Mouse (Mus musculus) ES-E14 (cell line): ENCODE data around the gene Mctp1. TPM values are rescaled to one million over a fixed set of nuclear protein-coding genes. Genes with fewer than 3 reads are reported as not detected.

Experiments used
- DNase-seq: peaks from one replicate; pipeline ENCODE4 v3.0.0-alpha.2; 2013; ENCODE audit warnings: low read depth, low spot score
- H3K27ac ChIP-seq: 2 replicates; pipeline ENCODE4 v1.5.1; 2012; ENCODE audit warnings: low read depth, mild to moderate bottlenecking, low read length, moderate library complexity, mixed read lengths; ENCODE audit not compliant: poor library complexity, insufficient read depth, severe bottlenecking
- H3K36me3 ChIP-seq: 2 replicates; pipeline ENCODE4 v1.6.1; 2012; ENCODE audit warnings: mild to moderate bottlenecking, low read length, moderate library complexity, mixed read lengths; ENCODE audit not compliant: control insufficient read depth, poor library complexity, insufficient read depth, severe bottlenecking
- H3K4me1 ChIP-seq, 2 experiments: fragments of 150-350 bp in 1 of 2; sonication (generic) in 1 of 2; 2 replicates each; pipeline ENCODE4 v1.6.1; 2012; ENCODE audit warnings: low read length in 2 of 2, mild to moderate bottlenecking in 1 of 2, mixed read lengths in 1 of 2; ENCODE audit not compliant: control insufficient read depth in 2 of 2, insufficient read depth in 2 of 2, poor library complexity in 1 of 2
- H3K4me3 ChIP-seq, 2 experiments: fragments of 150-350 bp in 1 of 2; sonication (generic) in 1 of 2; 2 replicates each; pipeline ENCODE4 v1.5.1; 2012; ENCODE audit warnings: low read length in 2 of 2, low read depth in 1 of 2, mild to moderate bottlenecking in 1 of 2, mixed read lengths in 1 of 2; ENCODE audit not compliant: insufficient read depth in 1 of 2, poor library complexity in 1 of 2, severe bottlenecking in 1 of 2
- H3K9ac ChIP-seq: 2 replicates; pipeline ENCODE4 v1.6.1; 2012; ENCODE audit warnings: low read depth, mild to moderate bottlenecking, low read length, mixed read lengths; ENCODE audit not compliant: poor library complexity, insufficient read depth, severe bottlenecking
- H3K9me3 ChIP-seq: fragments of 150-350 bp; sonication (generic); 2 replicates; pipeline ENCODE4 v1.6.1; 2012; ENCODE audit warnings: low read depth, mild to moderate bottlenecking, low read length; ENCODE audit not compliant: control insufficient read depth, insufficient read depth
- CHD2 ChIP-seq: IDR thresholded peaks from 2 replicates; pipeline ENCODE4 v1.6.1; 2014; ENCODE audit warnings: mild to moderate bottlenecking, low read depth, low read length, inconsistent platforms
- HCFC1 ChIP-seq: IDR thresholded peaks from 2 replicates; pipeline ENCODE4 v1.6.1; 2012; ENCODE audit warnings: low read length, inconsistent platforms, borderline replicate concordance; ENCODE audit not compliant: insufficient read depth
- MAFK ChIP-seq: IDR thresholded peaks from 2 replicates; pipeline ENCODE4 v1.6.1; 2014; ENCODE audit warnings: mild to moderate bottlenecking, low read depth, low read length, inconsistent platforms; ENCODE audit not compliant: insufficient read depth
- ZC3H11A ChIP-seq: IDR thresholded peaks from 2 replicates; pipeline ENCODE4 v1.6.1; 2012; ENCODE audit warnings: low read depth, mild to moderate bottlenecking, inconsistent platforms, low read length, borderline replicate concordance
- ZNF384 ChIP-seq: IDR thresholded peaks from 2 replicates; pipeline ENCODE4 v1.6.1; 2012; ENCODE audit warnings: low read depth, low read length, inconsistent platforms
- in situ Hi-C, 2 experiments: fragments of 600-800 bp; cut with MboI; formaldehyde crosslinking; loops; one replicate each; pipeline ENCODE4 v1.15.1; 2025; ENCODE audit warnings: low sequenced_read_pairs in 2 of 2, inconsistent platforms in 1 of 2; ENCODE audit not compliant: unreplicated experiment in 2 of 2
- total RNA-seq: library from RNA; depleted of rRNA; stranded (reverse); fragments of 300-350 nt; gene quantifications from 2 replicates; pipeline ENCODE4 v1.2.3, GENCODE M21; 2012

Gene Mctp1
- total RNA-seq, 1 experiment, result 0.80 TPM

DNA sequence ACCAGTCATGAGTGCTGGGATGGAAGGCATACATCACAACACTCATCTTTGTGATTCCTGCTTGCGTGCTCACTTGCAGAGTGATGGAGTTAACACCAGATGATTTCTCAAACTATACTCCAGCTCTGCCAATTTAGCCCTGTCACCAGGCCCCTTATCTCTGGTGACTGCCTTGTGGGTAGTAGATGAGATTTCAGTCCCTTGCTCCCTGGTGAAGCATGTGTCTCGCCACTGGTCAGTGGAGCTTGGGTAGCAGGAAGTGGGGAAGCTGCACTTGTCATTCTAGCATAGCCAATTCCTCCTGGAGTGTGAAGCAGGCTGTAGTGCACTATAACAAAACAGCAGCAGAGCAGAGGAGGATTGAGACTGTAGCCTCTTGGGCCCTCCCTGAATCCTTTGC, 208.6 kb downstream of the Mctp1 start:
- DNase-seq, result no peak
- no peak for TF ChIP-seq ZC3H11A
- no peak for TF ChIP-seq ZNF384
- TF ChIP-seq HCFC1, result no peak
- TF ChIP-seq MAFK, result no peak
- TF ChIP-seq CHD2, result no peak
- in situ Hi-C loops, result no loop called here
- Histone ChIP-seq H3K27ac (no peak overlapping the region), H3K4me3 (no peak overlapping the region), H3K9me3 (no peaks in the 10 kb centered on the region), H3K9ac (no peak overlapping the region), H3K4me1 (no peaks in the 10 kb centered on the region), H3K36me3 (no peaks in the 10 kb centered on the region)

DNA sequence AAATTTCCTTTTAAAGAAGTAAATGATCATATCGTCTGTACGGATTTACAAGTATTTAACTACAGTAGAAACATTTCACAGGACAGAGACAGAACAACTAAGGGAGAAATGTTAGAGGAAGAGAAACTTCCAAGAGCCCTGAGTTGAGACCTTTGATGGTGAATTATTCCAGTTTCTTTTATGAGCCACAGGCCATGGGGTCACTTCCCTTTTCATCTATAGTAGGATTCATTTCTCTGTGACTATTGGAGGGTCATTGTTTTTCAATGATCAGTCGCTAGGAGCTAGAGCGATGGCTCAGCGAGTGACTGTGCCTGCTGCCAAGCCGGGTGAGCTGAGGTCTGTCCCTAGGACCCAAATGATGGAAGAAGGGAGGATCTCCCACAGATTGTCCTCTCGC, 212.7 kb downstream of the Mctp1 start:
- in situ Hi-C loops, result no loop called here
- TF ChIP-seq ZC3H11A, result no peak
- TF ChIP-seq MAFK, result no peak
- TF ChIP-seq CHD2, result no peak
- TF ChIP-seq ZNF384, result no peak
- no peak overlapping the region for H3K27ac ChIP-seq
- no peaks in the 10 kb centered on the region for H3K9me3 ChIP-seq
- H3K4me3 ChIP-seq, result no peak overlapping the region
- DNase-seq, result no peak
- no peaks in the 10 kb centered on the region for H3K4me1 ChIP-seq
- H3K9ac ChIP-seq, result no peak overlapping the region
- H3K36me3 ChIP-seq, result no peaks in the 10 kb centered on the region

DNA sequence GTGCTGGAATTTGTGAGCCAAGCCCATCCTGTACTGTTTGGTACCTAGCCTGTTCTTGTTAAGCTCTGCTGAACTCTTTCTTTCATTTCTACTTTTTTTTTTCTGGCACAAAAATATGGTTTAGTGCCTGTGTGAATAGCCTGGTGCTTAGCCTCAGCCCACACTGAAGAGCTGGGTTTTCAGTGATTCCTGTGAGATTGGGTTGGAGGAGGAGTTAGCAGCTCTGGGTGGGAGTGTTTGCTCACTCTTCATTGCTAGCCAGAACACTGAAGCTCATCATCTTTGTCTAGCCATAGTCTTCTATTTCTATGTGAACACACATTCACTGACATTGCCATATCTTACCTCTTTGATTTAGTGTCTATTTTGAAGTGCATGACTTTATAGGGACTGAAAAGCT, 225.1 kb downstream of the Mctp1 start:
- no peak for TF ChIP-seq ZNF384
- no peak for TF ChIP-seq MAFK
- TF ChIP-seq HCFC1, result no peak
- TF ChIP-seq CHD2, result no peak
- no peak for TF ChIP-seq ZC3H11A

DNA sequence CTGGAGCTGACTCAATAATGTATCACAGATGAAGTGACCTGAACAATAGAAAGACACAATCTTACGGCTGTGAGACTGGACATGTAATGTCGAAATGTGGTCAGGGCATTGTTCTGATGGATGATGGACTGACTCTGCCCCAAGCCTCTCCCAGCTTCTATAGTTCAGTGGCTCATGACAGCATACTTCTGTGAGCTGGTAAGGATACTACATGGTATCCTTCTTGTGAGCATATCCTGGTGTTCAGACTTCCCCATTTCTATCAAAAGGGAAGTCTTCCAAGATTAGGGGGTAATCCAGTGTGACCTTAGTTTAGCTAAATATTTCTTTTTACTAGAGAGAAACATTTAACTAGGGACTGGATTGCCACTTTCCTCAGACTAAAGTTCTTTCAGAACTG, 227.2 kb downstream of the Mctp1 start:
- H3K9ac ChIP-seq, result no peak overlapping the region
- TF ChIP-seq HCFC1 (no peak), MAFK (no peak), ZNF384 (no peak), ZC3H11A (no peak), CHD2 (no peak)
- no peak for DNase-seq
- in situ Hi-C loops, result no loop called here
- no peaks in the 10 kb centered on the region for H3K36me3 ChIP-seq
- no peak overlapping the region for H3K27ac ChIP-seq
- no peak overlapping the region for H3K4me3 ChIP-seq
- no peaks in the 10 kb centered on the region for H3K9me3 ChIP-seq
- no peaks in the 10 kb centered on the region for H3K4me1 ChIP-seq

More for the DNA sequence above, 225.1 kb downstream of the Mctp1 start:
- no peaks in the 10 kb centered on the region for H3K9me3 ChIP-seq
- H3K36me3 ChIP-seq, result no peaks in the 10 kb centered on the region
- no peak for DNase-seq
- in situ Hi-C loops, result no loop called here
- no peak overlapping the region for H3K27ac ChIP-seq
- H3K9ac ChIP-seq, result no peak overlapping the region
- H3K4me3 ChIP-seq, result no peak overlapping the region
- no peaks in the 10 kb centered on the region for H3K4me1 ChIP-seq

GRCm38 (mm10) chr13:76620111-76620510, 235.8 kb downstream of the Mctp1 start:
- H3K36me3 ChIP-seq, result no peaks in the 10 kb centered on the region
- no peak overlapping the region for H3K9ac ChIP-seq
- H3K9me3 ChIP-seq, result no peaks in the 10 kb centered on the region
- H3K4me3 ChIP-seq, result no peak overlapping the region
- no peak for TF ChIP-seq CHD2
- no peaks in the 10 kb centered on the region for H3K4me1 ChIP-seq
- H3K27ac ChIP-seq, result no peak overlapping the region
- in situ Hi-C loops, result no loop called here
- no peak for DNase-seq
